Mouse (Mus musculus) forebrain, postnatal 0 days (tissue): Measurements from ENCODE around the gene Zbtb34. TPM values are rescaled to one million over a fixed set of nuclear protein-coding genes. Genes with fewer than 3 reads are reported as not detected.

Experiments used
- ATAC-seq: fragments of 200-750 bp; cut with Nextera tagmentation; 2 replicates; pipeline ENCODE4 v1.8.0; 2017; ENCODE audit warnings: mild to moderate bottlenecking, moderate library complexity
- DNase-seq: peaks from one replicate; pipeline ENCODE4 v3.0.0-alpha.2; 2015
- H3K27ac ChIP-seq: fragments of 300-500 bp; sonication (generic); 2 replicates; pipeline ENCODE4 v1.5.1; 2014; ENCODE audit warnings: low read depth, mild to moderate bottlenecking, antibody characterized with exemption, low read length, moderate library complexity, mixed read lengths
- H3K27me3 ChIP-seq: fragments of 300-500 bp; sonication (generic); 2 replicates; pipeline ENCODE4 v1.6.1; 2014; ENCODE audit warnings: mild to moderate bottlenecking, low read length, mixed read lengths; ENCODE audit not compliant: insufficient read depth
- H3K36me3 ChIP-seq: fragments of 300-500 bp; sonication (generic); 2 replicates; pipeline ENCODE4 v1.6.1; 2014; ENCODE audit warnings: mild to moderate bottlenecking, moderate library complexity; ENCODE audit not compliant: insufficient read depth
- H3K4me1 ChIP-seq: fragments of 300-500 bp; sonication (generic); 2 replicates; pipeline ENCODE4 v1.6.1; 2014; ENCODE audit warnings: antibody characterized with exemption; ENCODE audit not compliant: insufficient read depth
- H3K4me2 ChIP-seq: fragments of 300-500 bp; sonication (generic); 2 replicates; pipeline ENCODE4 v1.6.1; 2014; ENCODE audit warnings: low read depth, mild to moderate bottlenecking, moderate library complexity
- H3K4me3 ChIP-seq: fragments of 300-500 bp; sonication (generic); 2 replicates; pipeline ENCODE4 v1.5.1; 2014; ENCODE audit warnings: low read depth, low read length, mixed read lengths
- H3K9ac ChIP-seq: fragments of 300-500 bp; sonication (generic); 2 replicates; pipeline ENCODE4 v1.6.1; 2014; ENCODE audit warnings: mild to moderate bottlenecking
- H3K9me3 ChIP-seq: fragments of 300-500 bp; sonication (generic); 2 replicates; pipeline ENCODE4 v1.6.1; 2016; ENCODE audit warnings: low read length
- CTCF ChIP-seq: sonication (generic); IDR thresholded peaks from 2 replicates; pipeline ENCODE4 v1.5.1; 2016; ENCODE audit warnings: antibody characterized with exemption, control low read depth, low read depth
- WGBS: fragments of 180-500 bp; shearing (Covaris S2); extraction: QIAGEN DNeasy Blood & Tissue Kit; methylation state at CpG from one replicate; pipeline ENCODE4 v1.1.7; 2014; 5-methylcytosine and 5-hydroxymethylcytosine counted together
- polyA plus RNA-seq: library from polyadenylated mRNA; unstranded; fragments of >200 nt; fragmentation: Nextera tagmentation; extraction: Ambion mirVana; gene quantifications from 2 replicates; pipeline ENCODE4 v1.2.1, GENCODE M21; 2015
- total RNA-seq: library from RNA; depleted of rRNA; stranded (reverse); fragments of >200 nt; gene quantifications from 2 replicates; pipeline ENCODE4 v1.2.3, GENCODE M21; 2014; rRNA removed

Gene Zbtb34
- total RNA-seq (20.9 and 24.1 TPM in 2 replicates), polyA plus RNA-seq (3.7 and 4.5 TPM in 2 replicates)

DNA sequence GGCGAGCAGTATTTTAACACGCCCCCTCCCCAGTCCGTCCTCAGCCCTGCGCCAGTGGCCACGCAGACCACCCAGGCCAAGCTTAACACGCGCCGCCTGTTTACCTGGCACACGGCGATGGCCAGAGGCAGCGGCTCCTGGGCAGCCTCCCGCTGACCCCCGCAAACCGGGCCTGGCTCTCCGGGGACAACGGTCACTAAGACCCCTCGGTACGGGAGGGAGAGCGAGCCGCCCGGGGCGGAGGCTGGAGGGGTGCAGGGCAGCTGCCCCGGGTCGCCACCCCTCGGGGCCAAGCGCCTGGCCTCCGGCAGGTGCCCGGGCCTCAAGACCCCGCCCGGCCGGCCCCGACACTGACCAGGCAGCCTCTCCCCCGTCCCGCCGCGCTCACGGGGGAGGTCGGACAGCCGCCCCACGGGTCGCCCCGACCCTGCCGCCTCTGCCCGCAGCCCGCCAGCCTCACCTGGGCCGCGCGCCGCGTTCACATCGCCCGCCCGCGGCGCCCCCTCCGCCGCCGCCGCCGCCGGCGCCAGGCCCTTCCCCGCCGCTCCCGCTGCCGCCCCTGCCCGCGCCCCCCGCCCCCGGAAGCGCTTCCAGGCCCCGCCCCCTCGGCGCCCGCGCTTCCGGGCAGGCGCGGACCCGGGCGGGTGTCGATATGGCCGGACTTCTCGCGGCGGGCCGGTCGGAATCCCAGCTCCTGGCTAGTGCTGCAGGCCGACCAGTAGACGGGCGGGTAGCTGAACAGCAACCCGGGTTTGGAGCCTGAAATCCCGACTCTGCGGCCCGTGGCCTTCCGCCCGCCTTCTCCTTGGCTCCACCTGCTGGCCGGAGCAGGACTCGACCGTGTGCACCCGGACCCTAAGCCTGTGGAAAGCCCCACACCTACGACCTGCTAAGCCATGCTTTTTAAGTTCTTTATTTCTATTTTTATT lies at the start of gene Zbtb34:
Gene Zbtb34 (minus strand): TSS at position 554 of the 929 bp plus-strand sequence.
- peak; percentile 87 for TF ChIP-seq CTCF
- Histone ChIP-seq H3K27me3 (no peaks in the 10 kb centered on the region), H3K9ac (peak within 1 kb of the TSS; percentile 78), H3K27ac (peak within 1 kb of the TSS; percentile 46), H3K36me3 (no peaks in the 10 kb centered on the region), H3K9me3 (no peaks in the 10 kb centered on the region), H3K4me3 (peak within 1 kb of the TSS; percentile 80), H3K4me2 (peak within 1 kb of the TSS; percentile 85), H3K4me1 (peaks cover 29% of the 10 kb centered on the region)
- WGBS, result under 1% methylated on average over 51 of the region's 102 CpGs
- ATAC-seq (peak; percentile 76), DNase-seq (peak; percentile 81)

DNA sequence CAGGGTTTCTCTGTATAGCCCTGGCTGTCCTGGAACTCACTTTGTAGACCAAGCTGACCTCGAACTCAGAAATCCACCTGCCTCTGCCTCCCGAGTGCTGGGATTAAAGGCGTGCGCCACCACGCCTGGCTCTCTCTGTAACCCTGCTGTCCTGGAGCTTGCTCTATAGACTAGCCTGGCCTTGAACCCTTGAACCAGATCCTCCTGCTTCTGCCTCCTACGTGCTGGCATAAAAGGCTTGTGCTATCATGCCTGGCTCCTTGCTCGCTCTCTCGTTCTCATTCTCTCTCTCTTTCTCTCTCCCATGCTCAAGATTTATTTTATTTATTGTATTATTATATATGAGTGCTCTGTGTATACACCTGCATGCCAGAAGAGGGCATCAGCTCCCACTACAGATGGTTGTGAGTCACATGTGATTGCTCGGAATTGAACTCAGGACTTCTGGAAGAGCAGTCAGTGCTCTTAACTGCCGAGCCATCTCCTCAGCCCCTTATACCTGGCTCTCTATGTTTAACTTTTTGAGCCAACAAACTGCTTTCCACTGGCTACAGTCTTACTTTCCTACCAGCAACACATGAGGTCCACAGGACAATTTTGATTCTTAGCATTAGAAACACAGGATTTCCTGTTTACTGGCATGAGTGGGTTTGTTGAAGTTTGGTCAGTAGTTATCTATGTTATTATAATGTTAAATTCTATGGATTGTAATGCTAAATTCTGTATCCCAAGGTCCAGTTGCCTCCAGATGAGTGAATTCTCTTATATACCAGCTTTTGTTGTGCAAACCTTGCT lies 47.0 kb upstream of the Zbtb34 start:
- no peak for TF ChIP-seq CTCF
- Histone ChIP-seq H3K36me3 (no peaks in the 10 kb centered on the region), H3K4me3 (no peak overlapping the region), H3K27ac (no peak overlapping the region), H3K27me3 (no peaks in the 10 kb centered on the region), H3K4me2 (no peak overlapping the region), H3K9me3 (no peaks in the 10 kb centered on the region), H3K9ac (no peak overlapping the region), H3K4me1 (peaks cover 11% of the 10 kb centered on the region)
- DNase-seq (no peak), ATAC-seq (no peak)
- 88% methylated on average over 10 of the region's 10 CpGs for whole genome bisulfite sequencing

DNA sequence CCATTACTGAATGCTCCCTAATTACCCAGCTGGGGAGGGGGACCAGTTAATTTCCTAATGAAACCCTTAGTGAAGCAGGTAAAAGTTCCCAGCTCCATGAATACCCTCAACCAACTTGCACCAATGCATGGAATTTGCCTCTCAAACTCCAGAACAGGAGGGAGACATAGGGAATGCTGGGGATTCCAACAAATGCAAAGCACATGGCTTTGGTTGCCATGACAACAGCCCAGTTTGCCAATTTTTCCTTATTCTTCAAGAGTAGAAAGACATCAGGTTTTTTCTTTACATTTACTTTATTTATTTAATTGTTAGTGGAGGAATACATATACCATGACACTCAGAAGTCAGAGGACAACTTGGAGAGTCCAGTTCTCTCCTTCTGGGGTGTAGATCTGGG lies 44.8 kb upstream of the Zbtb34 start:
- Histone ChIP-seq H3K4me2 (no peak overlapping the region), H3K36me3 (no peaks in the 10 kb centered on the region), H3K4me3 (no peak overlapping the region), H3K27ac (no peak overlapping the region), H3K4me1 (peaks cover 11% of the 10 kb centered on the region), H3K9ac (no peak overlapping the region), H3K9me3 (no peaks in the 10 kb centered on the region), H3K27me3 (no peaks in the 10 kb centered on the region)
- ATAC-seq (peak; percentile 63), DNase-seq (peak; percentile 94)
- no peak for TF ChIP-seq CTCF

DNA sequence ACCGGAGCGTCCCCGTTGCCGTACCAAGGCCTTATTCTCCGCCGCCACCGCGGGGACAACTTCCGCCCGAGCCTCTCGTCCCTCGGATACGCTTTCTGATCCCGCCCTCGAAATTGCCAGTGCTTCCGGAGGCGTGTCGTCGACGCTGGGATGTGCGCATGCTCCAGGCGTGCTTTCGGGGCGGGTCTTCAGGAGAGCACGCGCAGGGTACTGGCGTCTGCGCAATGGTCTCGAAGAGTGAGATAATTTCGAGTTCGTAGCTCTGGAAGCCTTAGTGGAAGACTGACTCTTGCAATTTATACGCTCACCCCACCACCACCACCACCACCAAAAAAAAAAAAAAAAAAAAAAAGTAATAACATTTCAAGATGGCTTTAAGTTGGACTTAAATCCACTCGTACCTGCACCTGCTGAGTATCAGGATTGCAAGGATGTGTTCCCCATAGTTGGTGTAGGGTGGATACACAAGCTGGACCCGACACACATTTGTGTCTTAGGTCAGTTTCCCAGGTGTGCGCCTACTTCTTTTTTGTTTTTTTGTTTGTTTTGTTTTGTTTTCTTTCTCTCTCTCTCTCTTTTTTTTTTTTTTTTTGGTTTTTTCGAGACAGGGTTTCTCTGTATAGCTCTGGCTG lies 37.5 kb upstream of the Zbtb34 start, which contains the start of gene Zbtb43:
Gene Zbtb43 (minus strand): TSS at position 94 of the 632 bp plus-strand sequence.
- 5% methylated on average over 36 of the region's 36 CpGs for WGBS
- peaks cover 8% of the 10 kb centered on the region; the same call in 1 of the 2 replicates for H3K36me3 ChIP-seq
- DNase-seq (peak; percentile 98), ATAC-seq (peak; percentile 99)
- H3K27ac ChIP-seq, result peak within 1 kb of the TSS; percentile 70
- TF ChIP-seq CTCF, result no peak
- H3K9ac ChIP-seq, result peak within 1 kb of the TSS; percentile 89
- no peaks in the 10 kb centered on the region for H3K27me3 ChIP-seq
- no peaks in the 10 kb centered on the region for H3K9me3 ChIP-seq
- H3K4me1 ChIP-seq, result peaks cover 15% of the 10 kb centered on the region
- H3K4me3 ChIP-seq, result peak within 1 kb of the TSS; percentile 87
- H3K4me2 ChIP-seq, result peak within 1 kb of the TSS; percentile 78

DNA sequence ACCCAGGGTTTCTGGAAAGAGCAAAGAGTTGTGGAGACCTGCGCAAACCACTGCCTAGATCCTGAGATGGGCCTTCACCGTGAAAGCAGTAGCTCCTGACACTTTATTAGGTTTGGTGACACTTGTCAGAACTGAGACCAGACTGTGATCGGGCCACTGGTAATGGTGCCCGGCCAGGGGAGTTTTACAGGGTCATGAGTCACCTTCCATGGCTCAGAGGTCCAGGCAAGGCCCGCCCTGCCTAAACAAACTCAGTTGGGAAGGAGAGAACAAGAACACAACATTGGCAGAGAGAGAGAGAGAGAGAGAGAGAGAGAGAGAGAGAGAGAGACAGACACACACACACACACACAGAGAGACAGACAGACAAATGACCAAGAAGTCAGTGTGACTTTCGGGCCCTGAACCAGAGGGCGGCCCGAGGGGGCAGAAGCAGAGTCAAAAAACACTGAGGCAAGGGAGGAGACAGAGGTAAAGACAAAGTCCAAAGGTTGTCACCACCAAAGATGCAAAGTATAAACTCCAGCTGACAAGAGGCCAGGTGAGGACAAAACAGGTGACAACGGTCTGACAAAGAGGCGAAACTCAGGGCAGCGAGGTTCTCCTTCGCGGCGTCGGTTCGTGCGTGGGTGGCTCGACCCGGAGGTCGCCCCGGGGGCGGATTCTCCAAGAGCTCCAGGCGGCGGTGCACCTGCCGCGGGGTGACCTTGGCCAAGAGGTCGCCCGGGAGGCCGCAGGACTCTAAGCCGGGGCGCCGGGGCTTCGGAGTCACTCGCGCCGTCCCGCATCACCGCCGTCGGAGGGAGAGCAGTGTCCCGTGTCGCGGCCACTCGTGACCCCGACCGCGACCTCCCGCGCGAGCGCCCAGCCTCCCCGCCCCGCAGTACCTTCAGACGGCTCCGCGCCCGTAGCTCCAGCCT lies 36.7 kb upstream of the Zbtb34 start:
- no peak for TF ChIP-seq CTCF
- Histone ChIP-seq H3K36me3 (peaks cover 11% of the 10 kb centered on the region), H3K9ac (peak overlapping the region; percentile 89), H3K9me3 (no peaks in the 10 kb centered on the region), H3K4me1 (peaks cover 15% of the 10 kb centered on the region), H3K27me3 (no peaks in the 10 kb centered on the region), H3K4me2 (peak overlapping the region; percentile 78), H3K4me3 (peak overlapping the region; percentile 87), H3K27ac (peak overlapping the region; percentile 70)
- ATAC-seq, result peak; percentile 30; the same call in 1 of the 2 replicates
- DNase-seq, result no peak
- WGBS, result 7% methylated on average over 55 of the region's 57 CpGs

DNA sequence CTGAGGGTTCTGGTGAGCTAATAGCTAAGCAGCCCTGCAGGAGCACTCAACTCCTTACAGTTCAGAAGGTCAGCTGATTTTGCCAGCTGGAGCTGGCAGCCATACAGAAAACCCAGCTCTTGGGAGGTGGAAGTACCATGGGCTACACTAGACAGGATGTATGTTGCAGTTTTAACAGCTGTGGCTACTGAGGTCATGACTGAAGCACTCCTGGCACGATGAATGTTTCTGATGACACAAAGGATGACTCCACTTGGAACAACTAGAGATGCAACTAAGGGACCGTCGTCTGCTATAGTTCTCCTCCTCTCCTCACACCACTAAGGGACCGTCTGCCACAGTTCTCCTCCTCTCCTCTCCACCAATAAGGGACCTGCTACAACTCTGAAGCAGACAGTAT lies 34.8 kb upstream of the Zbtb34 start:
- ATAC-seq (no peak), DNase-seq (no peak)
- no peak overlapping the region for H3K4me3 ChIP-seq
- 82% methylated on average over 4 of the region's 4 CpGs for WGBS
- no peak overlapping the region for H3K27ac ChIP-seq
- H3K36me3 ChIP-seq, result peaks cover 25% of the 10 kb centered on the region
- peaks cover 15% of the 10 kb centered on the region for H3K4me1 ChIP-seq
- H3K9me3 ChIP-seq, result no peaks in the 10 kb centered on the region
- no peak overlapping the region for H3K9ac ChIP-seq
- no peaks in the 10 kb centered on the region for H3K27me3 ChIP-seq
- TF ChIP-seq CTCF, result no peak
- H3K4me2 ChIP-seq, result no peak overlapping the region
